Mouse (Mus musculus): Measurements from ENCODE around the gene Helz.

Gene Helz

DNA sequence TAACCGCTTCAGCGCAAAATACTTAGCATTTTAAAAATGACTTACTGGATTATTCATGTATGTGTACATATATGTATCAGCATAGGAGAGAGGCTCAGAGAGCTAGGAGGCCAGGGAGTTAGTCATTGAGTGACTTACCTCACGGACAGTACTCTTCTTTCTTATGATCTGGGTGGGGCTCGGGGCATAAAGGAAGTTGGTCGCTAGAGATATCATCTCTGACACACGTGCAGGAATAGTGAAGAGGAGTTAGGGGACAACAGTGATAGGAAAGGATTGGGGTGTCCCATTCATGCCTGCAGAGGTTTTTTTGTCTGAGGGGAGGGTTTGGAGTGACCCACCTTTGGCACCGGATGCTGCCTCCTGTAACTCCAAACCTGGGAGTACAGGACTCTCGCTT lies 176.9 kb downstream of the Helz start:
- no peak for DNase-seq (ENCODE audit: low read depth, low spot score)

DNA sequence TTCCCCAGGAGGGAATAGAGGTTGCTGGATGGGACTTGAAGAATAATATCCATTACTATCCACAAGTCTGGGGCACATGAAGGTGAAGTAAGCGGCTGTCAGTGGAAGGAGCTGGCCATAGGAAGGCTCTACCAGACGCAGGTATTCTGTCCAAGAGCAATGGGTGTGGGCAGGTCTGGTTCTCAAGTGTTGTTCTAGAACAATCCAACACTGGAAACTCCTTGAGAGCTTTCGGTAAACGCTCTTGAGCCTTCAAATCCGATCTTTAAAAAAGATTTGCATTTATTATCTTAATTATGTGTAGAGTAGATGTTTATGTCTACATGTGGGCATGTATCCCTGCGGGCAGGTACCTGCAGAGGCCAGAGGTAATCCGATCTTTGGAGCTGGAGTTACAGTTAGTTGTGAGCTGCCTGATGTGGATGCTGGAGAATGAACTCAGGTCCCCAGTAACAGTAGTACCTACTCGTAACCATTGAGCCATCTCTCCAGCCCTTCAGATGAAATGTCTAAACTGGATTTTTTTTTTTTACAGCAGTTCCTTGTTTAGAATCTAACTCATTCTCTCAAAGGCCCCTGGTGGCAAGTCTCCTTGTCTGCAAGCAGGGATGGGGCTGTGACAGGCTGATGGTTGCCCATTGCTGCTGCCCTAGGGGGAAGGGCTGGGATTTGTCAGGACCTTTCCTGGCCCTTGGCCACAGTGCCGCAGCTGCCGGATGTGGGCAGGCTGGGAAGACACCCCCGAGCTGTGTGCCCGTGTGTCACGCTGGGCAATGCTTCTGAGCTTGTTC lies 180.5 kb downstream of the Helz start:
- peak; percentile 69 for DNase-seq (ENCODE audit: low read depth, low spot score)

DNA sequence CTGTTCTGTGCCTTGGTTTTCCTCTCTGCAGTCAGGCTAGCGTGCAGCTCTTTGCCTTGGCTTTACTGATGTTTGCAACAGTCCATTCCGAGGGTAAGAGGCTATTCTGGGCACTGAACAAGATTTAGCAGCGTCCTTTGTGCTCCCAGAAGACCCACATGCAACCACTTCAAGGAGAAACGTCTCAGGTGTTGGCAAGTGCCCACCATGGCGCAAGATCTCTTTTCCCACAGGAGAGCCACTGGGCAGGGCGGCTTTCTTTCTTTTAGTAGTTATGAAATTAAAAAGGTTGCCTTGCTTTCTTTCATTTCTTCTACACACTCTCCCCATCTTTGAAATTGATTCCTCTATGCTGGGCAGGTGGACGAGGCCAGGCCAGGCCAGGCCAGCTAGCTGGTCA lies 181.4 kb downstream of the Helz start:
- no peak for DNase-seq (ENCODE audit: low read depth, low spot score)

DNA sequence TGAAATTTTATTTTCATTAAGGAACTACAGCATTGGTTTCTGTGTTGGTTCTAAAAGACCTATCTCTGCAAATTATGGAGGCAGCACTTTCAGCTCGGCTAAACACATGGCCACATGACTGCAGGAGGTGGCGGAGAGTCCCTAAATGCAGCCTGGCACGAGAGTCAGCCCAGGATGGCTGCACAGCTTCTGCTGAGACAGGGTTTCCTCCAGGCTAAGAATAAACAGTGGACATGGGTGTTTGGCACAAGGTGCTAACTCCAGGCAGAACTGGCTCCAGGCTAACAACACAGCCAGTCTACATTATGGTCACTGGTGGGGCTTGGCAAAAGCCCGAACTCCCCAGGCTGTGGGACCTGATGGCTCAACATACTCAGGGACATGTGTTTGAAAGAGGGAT lies 183.2 kb downstream of the Helz start:
- peak; percentile 34 for DNase-seq (ENCODE audit: low read depth, low spot score)

DNA sequence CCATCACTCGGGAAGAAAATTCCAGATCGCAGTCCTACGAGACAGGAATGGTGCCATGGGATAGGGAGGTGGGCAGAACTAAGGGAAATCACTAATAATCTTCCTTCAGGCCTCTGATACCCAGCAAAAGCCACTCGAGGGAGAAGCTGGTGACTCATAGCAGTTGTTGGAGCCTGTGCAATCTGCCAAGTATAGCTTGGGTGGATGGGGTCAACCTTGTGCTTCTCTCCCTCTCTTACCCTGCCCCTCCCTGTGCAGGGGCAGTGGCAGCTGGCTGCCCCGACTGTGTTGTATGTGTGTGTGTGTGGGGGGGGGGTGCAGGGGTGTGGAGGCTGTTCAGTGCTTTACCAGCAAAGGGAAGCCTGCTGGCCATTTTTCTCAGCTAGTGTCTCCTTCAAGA lies 183.8 kb downstream of the Helz start:
- DNase-seq (ENCODE audit: low read depth, low spot score): peak; percentile 80

DNA sequence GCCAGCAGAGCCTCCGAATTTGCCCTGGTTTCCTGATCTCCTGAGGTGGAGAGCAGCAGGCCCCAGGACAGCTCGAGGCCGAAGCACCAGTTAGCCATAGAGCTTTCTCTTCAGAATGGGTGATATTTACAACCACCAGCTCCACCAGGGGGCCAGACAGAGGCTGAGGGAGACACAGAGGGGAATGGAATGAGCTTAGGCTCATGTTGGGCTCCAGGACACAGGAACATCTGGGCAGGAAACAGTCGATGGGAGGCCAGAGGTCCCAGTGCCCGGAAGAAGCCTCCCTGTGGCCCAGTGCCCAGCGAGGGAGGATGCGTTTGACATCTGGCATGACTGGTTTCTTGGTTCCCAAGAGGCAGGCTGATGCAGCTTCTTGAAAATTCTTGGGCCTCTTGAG lies 186.4 kb downstream of the Helz start:
- peak; percentile 74 for DNase-seq (ENCODE audit: low read depth, low spot score)

DNA sequence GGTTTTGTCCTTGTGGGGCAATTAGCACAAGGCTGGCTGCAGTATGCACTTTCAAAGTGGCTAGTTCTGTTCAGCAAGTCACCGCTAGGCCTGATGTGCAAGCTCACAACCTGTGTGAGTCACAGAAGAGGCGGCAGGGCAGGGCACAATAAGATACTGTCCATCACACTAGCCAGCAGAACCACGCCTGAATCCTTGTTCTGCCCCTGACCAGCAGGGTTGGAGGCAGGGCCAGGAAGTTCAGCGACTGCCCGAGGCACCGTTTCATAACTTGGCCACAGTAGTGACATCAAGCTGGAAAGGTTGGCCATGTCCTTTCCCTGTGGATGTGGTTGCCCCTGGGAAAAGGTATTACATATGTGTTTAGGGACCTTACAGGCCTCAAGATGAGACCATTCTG lies 190.2 kb downstream of the Helz start:
- peak; percentile 58 for DNase-seq (ENCODE audit: low read depth, low spot score)

DNA sequence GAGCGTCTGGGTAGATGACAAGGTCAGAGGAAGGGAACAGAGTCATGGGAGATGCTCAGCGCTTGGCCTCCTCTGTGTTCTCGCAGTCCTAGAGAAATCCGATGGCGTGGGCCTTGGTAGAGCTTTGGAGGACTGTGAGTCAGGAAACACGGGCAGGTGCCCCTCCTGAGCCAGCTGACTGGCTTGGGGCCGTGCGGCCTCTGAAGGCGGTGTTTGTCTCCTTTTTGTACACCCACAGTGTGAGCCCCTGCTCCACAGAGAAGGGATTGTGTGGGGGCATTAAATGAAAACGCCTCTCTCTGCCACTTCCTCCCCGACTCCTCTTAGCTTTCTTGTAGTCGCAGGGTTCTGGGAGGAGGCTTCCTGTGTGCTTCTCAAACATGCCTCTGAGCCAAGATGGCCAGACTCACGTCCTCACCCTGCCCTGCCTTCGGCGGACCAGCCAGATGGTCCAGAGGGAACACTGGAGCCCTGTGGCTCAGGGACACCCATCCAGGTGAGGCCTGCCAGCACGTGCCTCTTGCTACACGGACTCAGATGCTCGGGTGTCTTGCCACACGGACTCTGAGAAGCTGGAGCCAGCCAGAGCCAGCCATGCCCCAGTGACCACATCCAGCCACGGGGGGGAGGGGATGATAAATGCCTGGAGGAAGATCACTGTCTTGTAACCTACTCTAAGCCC lies 190.8 kb downstream of the Helz start:
- DNase-seq (ENCODE audit: low read depth, low spot score): no peak

DNA sequence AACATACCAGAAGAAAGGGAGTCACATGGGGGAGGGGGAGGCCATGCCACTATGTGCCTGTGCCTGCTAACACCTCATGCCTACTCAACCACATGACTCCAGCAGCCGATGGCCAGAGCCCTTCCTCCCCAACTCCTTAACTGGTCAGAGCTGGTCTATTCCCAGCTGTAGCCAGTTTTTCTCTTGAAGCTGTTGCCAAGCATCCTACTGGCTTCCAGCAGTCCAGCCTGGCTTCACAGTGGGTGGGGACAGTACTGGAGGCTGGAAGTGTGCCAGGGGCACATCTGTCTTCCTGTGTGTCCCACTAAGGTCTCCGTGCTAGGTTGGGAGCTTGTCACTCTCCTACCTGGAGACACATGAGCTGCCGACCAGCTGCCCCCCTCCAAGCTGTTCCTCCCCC lies 195.4 kb downstream of the Helz start:
- peak; percentile 12 for DNase-seq (ENCODE audit: low read depth, low spot score)

Data from 3T3-L1 (cell line).